Mouse (Mus musculus) embryo, embryonic 9.5 days (tissue): ENCODE results near the gene Enpp5.

Source experiments
- DNase-seq: peaks from one replicate; pipeline ENCODE4 v3.0.0-alpha.2; 2017; ENCODE audit errors: extremely low spot score

Enpp5 gene

DNA sequence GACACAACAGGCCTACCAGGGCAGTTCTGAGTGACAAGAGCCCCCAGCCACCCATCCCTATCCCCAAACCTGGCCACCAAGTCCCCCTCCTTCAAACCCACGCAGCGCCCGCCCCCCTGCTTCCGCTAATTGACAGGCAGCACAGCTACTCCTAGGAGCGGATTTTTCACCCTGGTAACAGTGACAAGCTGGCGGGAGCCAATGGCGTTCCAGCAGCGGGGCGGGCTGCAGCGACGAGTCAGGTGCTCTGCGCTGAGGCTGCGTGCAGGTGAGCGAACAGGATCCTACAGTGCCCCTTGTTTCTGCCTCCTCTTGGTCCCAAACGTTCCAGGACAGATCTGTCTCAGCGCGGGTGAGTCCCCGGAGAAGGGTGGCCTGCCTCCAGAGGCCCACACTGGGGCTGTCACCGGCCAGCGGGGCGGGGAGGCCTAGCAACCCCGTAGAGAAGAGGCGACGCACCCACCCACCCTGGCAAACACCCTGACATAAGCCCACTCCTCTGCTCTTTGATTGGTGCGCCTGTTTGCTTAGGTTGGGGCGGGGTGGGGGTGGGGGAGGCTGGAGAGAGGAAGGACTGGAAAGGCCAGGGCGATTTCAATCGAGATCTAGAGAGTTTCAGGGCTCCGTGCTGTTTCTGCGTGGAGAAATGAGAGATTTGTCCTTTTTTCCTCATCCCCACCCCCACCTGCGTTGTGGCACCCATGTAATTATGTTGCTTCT, at the start of gene Enpp5:
Gene Enpp5, plus strand, starts transcription at position 183 of the 720 bp plus-strand sequence.
- DNase-seq: peak; percentile 68

DNA sequence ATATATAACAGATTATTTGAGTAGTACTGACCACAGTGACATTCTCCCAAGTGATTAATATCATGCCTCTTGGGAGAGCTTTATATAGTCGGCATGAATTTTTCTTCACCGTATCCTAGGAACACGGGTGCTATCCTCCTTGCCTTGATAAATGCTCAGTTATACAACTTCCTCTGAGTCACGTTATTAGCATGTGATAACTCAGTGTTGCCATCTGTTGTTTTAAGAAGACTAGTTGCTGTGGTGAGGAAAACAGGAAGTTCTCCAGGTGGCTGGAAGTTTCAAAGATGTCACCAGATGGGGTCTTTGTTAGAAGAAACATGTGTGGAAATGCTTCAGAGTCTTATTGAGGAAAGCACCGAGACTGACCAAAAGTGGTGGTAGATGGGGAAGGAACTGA, 49.0 kb upstream of the Enpp5 start:
- DNase-seq: no peak

DNA sequence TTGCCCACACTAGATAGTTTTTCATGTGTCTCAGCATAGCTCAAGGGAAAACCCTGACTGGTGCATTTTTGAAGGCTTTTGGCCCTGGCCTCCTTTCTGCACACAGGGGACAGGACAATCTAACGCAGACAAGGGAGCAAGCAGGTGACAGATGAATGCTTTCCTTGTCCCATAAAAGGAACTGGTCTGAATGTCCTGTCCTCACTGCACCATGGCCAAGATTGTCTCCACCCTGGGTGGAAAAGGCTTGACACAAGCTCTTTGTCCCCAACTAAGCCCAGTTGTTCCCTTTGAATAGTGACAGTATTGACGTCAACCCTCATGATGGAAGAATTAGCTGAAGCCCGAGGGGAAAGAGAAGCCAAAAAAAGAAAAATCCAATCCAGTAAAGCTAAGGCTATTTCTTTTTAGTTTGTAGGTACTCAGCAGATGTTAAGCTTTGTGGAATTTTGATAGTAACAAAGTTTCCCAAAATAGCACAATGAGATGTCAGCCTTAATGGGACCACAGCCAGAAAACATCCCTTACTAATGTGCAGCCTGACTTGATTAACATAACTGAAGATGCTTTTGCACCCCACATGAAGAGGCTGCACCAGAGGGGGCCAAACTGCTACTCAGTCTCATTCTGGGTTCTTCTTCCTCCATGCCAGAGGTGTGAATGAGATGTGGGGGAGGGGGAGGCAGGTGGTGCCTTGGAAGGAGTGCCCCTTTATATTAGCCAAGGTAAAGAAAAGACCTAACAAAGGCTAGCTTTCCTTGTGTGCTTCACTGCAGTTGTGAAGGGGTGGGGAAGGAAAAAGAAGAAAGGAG, 47.6 kb upstream of the Enpp5 start:
- no peak for DNase-seq

DNA sequence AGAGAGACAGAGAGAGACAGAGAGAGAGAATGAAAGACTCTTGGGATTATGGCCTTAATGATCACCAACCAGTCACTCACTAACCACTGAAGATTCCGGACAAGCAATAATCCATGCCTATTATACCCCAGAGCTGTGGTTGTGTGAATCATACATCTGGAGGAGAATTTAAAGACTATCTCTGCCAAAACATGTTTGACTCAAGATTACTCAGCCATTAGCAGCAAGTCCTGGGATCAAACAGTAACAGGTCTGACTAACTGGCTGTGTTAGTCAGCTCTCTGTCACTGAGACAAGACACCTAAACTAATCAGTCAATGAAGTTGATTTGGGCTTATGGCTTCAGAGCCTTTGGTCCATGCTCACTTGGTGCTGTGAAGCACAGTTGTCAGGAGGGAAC, 43.6 kb upstream of the Enpp5 start:
- DNase-seq: no peak

DNA sequence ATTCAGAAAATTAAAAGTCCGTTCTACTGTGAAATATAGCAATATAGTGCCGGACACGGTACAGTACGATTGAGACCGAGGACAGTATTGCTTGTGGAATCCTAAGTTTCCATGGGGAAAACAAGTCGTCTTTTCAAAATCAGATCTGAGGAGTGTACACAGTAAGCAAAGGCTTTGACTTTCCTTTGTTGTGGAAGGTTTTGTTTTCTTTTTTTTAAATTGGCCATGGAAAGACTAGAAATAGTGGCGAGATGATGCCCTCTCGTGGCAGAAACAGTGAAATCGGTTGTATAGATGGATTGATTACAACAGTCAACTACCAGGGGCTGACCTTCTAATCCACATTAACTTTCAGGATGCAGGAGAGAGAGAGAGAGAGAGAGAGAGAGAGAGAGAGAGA, 40.0 kb upstream of the Enpp5 start:
- DNase-seq: peak; percentile 43

DNA sequence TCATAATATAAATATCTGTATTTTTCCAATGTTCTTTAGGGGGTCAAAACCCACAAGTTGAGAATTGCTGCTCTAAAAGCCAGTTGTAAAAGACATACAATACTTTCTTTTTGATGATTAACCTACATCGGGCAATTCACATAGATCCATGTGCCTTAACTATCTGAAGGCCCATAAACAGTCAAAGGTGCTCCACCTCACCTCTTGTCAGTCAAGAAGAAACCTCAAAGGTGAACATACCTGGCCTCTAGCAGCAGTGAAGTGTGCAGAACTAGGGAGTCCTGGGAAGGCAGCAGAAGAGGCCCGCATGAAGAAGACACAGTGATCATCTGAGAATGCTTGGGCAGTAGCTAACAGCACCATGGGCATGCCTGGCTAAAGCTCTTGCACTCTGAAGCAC, 38.2 kb upstream of the Enpp5 start:
- DNase-seq: no peak

DNA sequence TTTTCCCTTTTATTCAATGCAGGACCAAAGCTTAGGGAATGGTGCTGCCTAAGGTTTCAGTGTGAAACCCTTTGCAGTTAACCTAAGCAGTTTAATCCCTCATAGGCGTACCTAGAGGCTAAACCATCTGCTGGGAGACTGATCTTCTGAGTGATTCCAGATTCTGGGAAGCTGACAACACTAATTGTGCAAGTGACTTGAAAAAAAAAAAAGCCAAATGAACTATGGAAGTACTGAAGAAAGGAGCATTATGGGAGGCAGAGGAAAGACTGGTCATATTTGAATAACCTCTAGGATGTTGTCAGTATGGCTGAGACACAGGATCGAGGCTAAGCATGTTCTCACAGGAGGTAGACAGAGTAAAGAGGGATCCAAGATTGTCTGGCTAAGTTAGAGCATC, 36.3 kb upstream of the Enpp5 start:
- no peak for DNase-seq

DNA sequence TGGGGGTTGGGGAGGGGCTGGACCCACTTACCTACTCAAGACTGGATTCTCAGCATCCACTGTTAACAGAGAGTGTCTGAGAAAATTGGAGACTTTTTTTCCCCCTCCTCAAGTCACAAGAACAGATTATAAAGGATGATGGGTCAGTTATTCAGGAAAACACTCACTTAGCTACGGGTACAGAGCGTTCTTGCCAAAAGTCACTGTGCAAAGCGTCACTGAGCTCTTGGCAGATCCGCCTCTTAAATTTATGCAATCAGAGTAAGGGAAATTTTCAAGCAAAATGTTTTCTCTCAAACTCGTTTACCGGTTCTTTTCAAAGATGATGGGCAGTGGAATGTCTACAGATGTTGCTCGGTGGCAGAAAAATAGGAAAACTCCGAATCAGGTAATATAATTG, 35.8 kb upstream of the Enpp5 start:
- DNase-seq: no peak

DNA sequence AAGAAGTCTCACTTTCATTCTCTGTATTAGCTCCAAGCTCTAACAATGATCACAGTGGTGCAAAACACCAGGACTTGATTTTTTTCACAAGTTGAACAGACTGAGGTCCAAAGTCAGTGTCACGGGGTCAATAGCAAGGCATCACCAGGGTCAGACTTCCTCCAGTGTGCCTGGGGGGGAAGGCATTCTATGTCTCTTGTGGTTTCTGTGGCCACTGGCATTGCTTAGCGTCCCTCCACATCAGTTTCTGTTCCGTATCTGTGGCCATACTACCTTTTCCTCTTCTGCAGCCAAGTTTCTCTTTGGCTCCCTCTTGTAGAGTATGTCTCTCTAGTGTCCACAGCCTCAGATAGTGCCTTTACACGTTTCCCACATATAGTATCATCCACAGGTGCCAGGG, 25.2 kb upstream of the Enpp5 start:
- no peak for DNase-seq

DNA sequence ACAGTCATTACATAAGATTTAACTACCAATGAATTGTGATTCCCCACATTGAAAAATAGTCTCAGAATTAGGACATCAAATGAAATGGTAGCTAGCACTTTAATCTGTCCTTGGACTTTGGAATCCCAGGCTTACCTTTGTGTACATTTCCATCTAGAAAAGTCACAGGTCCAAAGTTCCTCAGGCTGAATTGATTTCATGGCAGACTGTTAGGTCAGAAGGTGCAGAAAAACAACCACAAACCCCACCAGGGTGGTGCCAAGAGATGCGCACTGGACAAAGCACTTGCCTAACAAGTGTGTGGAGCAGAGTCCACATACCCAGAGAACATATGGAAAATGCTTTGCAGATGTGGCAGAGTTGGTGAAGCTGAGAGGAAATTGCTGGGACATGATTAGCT, 21.5 kb upstream of the Enpp5 start:
- no peak for DNase-seq

DNA sequence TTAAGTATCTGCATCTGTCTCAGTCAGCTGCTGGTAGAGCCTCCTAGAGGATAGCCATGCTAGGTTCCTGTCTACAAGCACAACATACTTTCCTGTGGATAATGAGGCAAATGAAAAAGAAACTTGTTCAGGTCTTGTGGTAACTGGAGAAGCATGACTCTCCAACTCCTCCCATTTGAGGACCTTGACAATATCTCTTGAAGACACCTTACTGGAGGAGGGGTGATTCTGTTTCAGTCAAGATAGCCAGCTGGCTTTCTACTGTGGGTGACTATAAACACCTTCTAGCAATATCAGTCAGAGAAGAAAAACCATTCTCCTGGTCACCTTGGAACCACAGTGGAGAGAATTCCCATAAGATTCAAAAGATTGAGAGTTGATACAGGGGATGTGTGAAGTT, 20.5 kb upstream of the Enpp5 start:
- no peak for DNase-seq

DNA sequence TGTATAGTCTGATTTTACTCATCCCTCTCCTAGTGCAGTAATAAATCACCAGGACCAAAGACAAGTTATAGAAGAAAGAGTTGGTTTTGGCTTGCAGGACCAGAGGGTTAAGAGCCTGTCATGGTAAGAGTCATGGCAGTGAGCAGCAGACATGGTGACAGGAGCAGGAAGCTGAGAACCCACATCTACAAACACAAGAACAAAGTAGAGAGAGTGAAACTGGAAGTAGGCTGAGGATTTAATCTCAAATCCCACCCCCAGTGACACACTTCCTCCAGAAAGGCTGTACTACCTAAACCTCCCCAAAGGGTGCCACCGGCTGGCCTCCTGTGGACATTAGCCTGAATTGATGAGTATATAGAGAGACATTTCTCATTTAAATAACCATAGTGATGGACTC, 17.8 kb upstream of the Enpp5 start:
- DNase-seq: no peak

DNA sequence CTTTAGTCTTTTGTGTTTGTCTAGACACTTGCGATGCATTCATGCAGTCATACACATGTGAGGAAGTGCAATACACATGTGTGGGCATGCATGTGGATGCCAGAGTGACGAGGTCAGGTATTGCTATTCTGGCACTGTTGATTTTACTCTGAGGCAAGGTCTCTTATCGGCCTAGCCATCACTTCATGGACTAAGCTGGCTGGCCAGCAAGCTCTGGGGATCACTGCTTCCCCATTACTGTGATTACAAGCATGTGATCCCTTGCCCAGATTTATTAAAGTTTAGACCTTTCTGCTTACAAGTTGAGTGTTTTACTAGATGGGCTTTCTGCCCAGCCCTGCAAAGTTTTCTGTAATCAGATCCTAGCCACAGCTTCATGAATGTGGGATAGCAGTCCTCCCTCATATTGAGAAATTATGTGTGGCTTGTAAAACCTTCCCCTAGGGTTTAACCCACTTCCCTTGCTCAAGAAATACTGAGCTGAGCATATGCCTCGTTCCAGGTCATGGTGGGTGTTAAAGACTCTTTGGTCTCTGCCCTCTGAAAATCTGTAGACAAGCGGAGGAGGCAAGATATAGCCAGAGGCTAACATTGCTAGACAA, 17.2 kb upstream of the Enpp5 start:
- no peak for DNase-seq

DNA sequence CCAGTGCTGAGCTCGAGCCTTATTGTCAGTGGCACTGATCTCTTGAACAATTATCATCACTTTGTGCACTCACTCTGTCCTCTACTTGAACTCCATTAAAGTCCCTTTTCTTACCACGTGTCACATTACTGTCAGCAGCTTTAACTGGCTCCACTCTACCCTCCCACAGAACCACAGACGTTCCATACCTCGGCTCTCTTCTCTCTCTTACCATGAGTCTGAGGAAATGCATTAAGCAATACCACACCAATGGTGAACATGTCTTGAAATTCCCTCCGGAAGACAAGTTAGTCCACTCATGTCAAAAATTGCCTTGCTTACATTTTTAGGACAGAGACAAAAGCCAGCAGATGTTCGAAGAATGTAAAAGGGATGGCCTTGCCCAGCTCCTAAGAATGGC, 9.7 kb upstream of the Enpp5 start:
- DNase-seq: no peak

DNA sequence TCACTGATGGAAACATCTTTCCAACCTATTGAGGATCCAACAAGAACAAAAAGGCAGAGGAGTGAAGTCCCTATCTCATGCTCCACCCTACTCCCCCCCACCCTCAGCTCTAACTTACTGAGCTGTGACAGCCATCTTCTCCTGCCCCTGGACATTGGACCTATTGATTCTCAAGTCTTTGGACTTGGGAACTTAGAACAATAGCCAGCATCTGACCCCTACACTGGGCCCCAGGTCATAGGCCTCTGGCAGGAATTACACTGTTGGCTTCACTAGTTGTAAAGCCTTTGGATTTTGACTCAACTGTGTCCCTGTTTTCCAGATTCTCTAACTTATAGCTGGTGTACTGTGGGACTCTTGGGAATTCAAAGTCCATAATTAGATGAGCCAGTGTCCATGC, 6.9 kb upstream of the Enpp5 start:
- DNase-seq: no peak

DNA sequence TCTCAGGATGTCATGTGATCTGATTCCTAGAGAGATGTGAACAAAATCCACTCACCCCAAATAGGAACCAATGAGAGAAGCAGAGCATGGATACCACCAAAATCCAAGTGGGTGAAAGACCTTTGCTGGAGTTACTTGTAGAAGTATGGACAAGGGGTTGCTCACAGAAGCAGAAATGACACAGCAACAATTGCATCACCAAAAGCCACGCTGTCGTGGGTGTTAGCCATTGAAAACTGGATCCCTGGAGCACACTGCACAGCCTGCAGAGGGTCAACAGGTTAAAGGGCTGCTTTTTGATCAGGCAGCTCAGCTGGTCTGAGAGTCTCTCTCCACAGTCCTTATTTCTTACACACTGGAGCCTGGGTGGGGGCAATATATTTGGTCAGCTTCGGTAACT, 3.0 kb upstream of the Enpp5 start:
- no peak for DNase-seq

DNA sequence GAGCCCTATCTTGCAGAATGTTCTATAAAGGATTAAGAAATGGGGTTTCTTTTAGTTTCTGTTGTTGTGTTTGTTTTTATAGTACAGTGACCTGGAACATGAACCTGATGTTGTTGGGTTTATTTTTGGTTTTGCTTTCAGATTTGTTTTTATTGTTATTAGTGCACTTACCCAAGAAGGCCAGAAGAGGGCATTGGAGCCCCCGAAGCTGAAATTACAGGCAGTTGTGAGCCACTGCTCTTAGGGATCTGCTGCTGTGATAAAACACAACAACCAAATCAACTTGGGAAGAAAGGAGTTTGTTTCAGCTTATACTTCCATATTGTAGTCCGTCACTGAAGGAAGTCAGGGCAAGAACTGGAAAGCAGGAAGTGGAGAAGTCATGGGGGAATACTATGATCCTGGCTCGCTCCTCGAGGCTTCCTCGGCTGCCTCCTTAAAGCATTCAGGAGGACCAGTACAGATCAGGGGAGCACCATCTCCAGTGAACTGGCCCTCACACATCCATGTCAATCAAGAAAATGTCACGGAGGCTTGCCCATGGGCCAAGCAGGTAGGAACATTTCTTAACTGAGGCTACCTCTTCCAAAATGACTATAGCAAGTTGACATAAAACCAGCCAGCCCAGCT, 2.4 kb upstream of the Enpp5 start:
- peak; percentile 9 for DNase-seq

DNA sequence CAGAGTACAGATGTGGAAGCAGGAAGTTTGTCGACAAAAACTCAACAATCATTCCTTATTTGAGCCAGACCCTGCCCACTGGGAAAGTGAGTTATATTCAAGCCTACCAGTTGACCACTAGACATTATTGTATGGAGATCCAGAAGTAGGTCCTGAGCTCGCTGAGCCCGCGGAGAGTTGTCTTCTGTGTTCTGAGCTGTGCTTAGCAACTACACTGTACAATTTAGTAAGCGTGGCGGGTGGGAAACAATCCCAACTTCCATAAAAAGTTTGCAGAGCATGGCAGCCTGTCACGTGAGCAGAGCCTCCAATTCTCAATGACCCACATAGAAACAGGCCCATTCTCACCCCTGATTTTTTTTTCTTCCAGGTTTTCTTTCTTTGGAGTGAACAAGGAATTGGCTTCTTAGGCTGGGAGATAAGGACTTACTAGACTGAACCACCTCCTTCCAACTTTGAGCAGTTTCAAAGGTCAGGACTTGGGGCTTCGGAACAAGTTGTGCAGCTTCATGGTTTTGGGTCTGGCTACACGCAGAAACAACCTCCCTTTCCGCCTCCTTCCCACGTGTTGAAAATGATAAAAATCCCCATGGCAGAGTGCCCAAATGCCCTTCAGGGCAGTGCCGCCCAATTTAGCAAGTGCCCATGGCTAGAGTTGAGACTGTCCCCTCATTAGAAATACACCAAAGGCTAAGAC, 1.3 kb upstream of the Enpp5 start:
- no peak for DNase-seq

DNA sequence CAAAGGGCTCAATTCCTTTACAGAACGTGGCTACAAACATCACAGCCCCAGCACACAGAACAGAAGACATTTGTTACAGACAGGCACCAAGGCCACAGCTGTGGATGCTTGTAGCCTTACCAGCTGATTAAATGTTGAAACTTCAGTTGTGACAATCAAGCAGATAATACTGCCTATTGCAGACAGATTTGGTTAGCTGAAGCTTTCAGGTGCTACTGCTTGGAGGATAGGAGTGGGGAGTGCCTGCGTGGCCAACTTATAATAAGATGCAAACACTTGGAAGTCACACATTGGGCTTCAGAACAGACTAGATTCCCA, 811 bp upstream of the Enpp5 start:
- DNase-seq: no peak

DNA sequence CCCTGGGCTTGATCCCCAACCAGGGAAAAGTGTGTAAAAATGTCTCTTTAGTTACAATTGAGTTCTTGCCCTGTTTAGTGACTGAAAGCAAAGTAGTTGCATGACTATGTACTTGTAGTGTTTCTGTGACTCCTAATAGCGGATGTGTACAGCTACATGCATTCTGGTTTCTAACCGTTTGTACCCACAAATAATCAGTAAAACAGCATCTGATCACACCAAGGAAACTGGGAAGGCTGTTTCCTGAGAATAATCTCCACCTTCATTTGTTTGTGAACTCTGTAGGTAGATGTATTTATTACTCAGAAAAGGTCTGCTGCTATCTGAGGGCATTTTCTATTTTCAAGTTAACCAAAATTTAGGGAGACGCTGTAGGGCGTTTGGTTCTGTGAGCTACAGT, 4.5 kb downstream of the Enpp5 start:
- DNase-seq: no peak

DNA sequence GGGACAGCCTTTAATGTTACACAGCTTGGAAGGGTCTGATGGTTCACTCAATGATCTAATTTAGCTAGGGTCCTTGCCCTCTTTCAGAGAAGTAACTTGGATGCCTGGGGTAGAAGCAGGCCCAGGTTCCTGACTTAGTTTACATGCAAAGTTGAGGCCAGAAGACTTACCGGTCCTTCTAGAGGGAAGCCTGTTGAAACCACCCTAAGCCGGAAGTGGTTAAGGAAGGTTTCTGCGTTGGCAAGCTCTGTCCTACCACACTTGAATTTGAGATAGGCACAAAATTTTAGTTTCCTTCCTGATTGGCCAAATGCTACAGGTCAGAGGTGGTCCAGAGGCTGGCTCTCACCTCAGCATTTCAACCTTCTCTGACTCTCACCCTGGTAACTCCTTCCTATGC, 9.6 kb downstream of the Enpp5 start:
- no peak for DNase-seq

DNA sequence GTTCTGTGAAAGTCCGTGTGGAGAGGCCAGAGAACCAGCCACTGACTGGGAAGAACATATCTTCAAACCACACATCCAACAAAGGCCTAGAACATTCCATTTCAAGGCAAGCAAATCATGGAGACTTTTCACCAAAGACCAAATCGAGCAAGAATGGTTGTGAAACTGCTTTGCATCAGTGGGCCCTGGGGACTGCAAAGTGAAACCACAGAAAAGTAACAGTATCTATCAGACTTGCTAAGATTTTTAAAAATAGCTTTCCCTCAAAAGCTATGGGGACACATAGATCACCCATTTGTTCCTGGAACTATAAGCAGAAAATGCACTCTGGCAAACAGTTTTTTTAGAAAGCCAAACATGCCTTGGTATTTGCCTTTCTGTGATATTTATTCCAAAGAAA, 12.3 kb downstream of the Enpp5 start:
- DNase-seq: no peak
